Mouse (Mus musculus) MEL (cell line): ENCODE measurements around the gene Spata31d1a. TPM values are rescaled to one million over a fixed set of nuclear protein-coding genes. Genes with fewer than 3 reads are reported as not detected.

ENCODE experiments used
- DNase-seq: peaks from one replicate; pipeline ENCODE4 v3.0.0; 2011; ENCODE audit warnings: low read depth, low spot score
- H3K27ac ChIP-seq: 2 replicates; pipeline ENCODE4 v1.5.1; 2012; ENCODE audit warnings: low read depth, mild to moderate bottlenecking, control low read depth, low read length, moderate library complexity; ENCODE audit not compliant: control insufficient read depth
- H3K27me3 ChIP-seq, 2 experiments: fragments of 150-350 bp in 1 of 2; sonication (generic) in 1 of 2; 2 replicates each; pipeline ENCODE4 v1.6.1; 2012; ENCODE audit warnings: low read length in 2 of 2, mild to moderate bottlenecking in 2 of 2, improper control_type of control experiment in 1 of 2, moderate library complexity in 1 of 2; ENCODE audit not compliant: insufficient read depth in 2 of 2, control insufficient read depth in 1 of 2
- H3K36me3 ChIP-seq, 2 experiments: 2 replicates each; pipeline ENCODE4 v1.6.1; 2012 to 2014; ENCODE audit warnings: low read length in 2 of 2, improper control_type of control experiment in 1 of 2, inconsistent platforms in 1 of 2, mild to moderate bottlenecking in 1 of 2; ENCODE audit not compliant: insufficient read depth in 2 of 2, control insufficient read depth in 1 of 2
- H3K4me1 ChIP-seq, 2 experiments: fragments of 150-350 bp in 1 of 2; sonication (generic) in 1 of 2; 2 replicates each; pipeline ENCODE4 v1.6.1; 2012; ENCODE audit warnings: low read length in 2 of 2, improper control_type of control experiment in 1 of 2, mild to moderate bottlenecking in 1 of 2; ENCODE audit not compliant: insufficient read depth in 2 of 2, control insufficient read depth in 1 of 2
- H3K4me3 ChIP-seq, 2 experiments: fragments of 150-350 bp in 1 of 2; sonication (generic) in 1 of 2; 2 replicates each; pipeline ENCODE4 v1.5.1; 2012; ENCODE audit warnings: low read depth in 2 of 2, low read length in 2 of 2, mild to moderate bottlenecking in 2 of 2, moderate library complexity in 2 of 2, control low read depth in 1 of 2, improper control_type of control experiment in 1 of 2; ENCODE audit not compliant: control insufficient read depth in 1 of 2, insufficient read depth in 1 of 2
- H3K79me2 ChIP-seq: 2 replicates; pipeline ENCODE4 v1.6.1; 2012; ENCODE audit warnings: mild to moderate bottlenecking, low read length, moderate library complexity; ENCODE audit not compliant: control insufficient read depth, poor library complexity, insufficient read depth
- H3K9ac ChIP-seq: 2 replicates; pipeline ENCODE4 v1.6.1; 2012; ENCODE audit warnings: low read depth, mild to moderate bottlenecking, control low read depth, low read length, moderate library complexity; ENCODE audit not compliant: control insufficient read depth, poor library complexity, severe bottlenecking
- H3K9me3 ChIP-seq: fragments of 150-350 bp; sonication (generic); replicated peaks from 2 replicates; pipeline ENCODE4 v1.6.1; 2012; ENCODE audit warnings: mild to moderate bottlenecking, low read length, improper control_type of control experiment, moderate library complexity; ENCODE audit not compliant: insufficient read depth
- BHLHE40 ChIP-seq: IDR thresholded peaks from 2 replicates; pipeline ENCODE4 v1.6.1; 2012; ENCODE audit warnings: low read depth, mild to moderate bottlenecking, inconsistent platforms, low read length, improper control_type of control experiment, borderline replicate concordance
- CHD1 ChIP-seq: IDR thresholded peaks from 2 replicates; pipeline ENCODE4 v1.6.1; 2012; ENCODE audit warnings: low read depth, mild to moderate bottlenecking, inconsistent platforms, low read length, improper control_type of control experiment
- CTCF ChIP-seq, 3 experiments: IDR thresholded peaks in 2 of 3; conservative IDR thresholded peaks in 1 of 3; 2 replicates each; pipeline ENCODE4 v1.5.1; 2011 to 2012; ENCODE audit warnings: low read length in 3 of 3, low read depth in 2 of 3, mild to moderate bottlenecking in 2 of 3, improper control_type of control experiment in 1 of 3, inconsistent platforms in 1 of 3, mixed read lengths in 1 of 3, moderate library complexity in 1 of 3; ENCODE audit not compliant: control insufficient read depth in 1 of 3, insufficient read depth in 1 of 3, poor library complexity in 1 of 3, severe bottlenecking in 1 of 3
- E2F4 ChIP-seq: IDR thresholded peaks from 2 replicates; pipeline ENCODE4 v1.6.1; 2011; ENCODE audit warnings: low read depth, low read length, improper control_type of control experiment, borderline replicate concordance
- ELF1 ChIP-seq: IDR thresholded peaks from 2 replicates; pipeline ENCODE4 v1.6.1; 2014; ENCODE audit warnings: low read depth, mild to moderate bottlenecking, inconsistent platforms, low read length, improper control_type of control experiment, moderate library complexity
- EP300 ChIP-seq, 2 experiments: IDR thresholded peaks; 2 replicates each; pipeline ENCODE4 v1.6.1; 2011; ENCODE audit warnings: improper control_type of control experiment in 2 of 2, low read length in 2 of 2, low read depth in 1 of 2, mild to moderate bottlenecking in 1 of 2
- ETS1 ChIP-seq: IDR thresholded peaks from 2 replicates; pipeline ENCODE4 v1.6.1; 2012; ENCODE audit warnings: low read depth, mild to moderate bottlenecking, inconsistent platforms, low read length, improper control_type of control experiment, moderate library complexity
- GABPA ChIP-seq: IDR thresholded peaks from 2 replicates; pipeline ENCODE4 v1.6.1; 2012; ENCODE audit warnings: low read depth, mild to moderate bottlenecking, inconsistent platforms, low read length, improper control_type of control experiment, moderate library complexity
- GATA1 ChIP-seq: IDR thresholded peaks from 2 replicates; pipeline ENCODE4 v1.6.1; 2011; ENCODE audit warnings: low read depth, low read length, improper control_type of control experiment
- HCFC1 ChIP-seq: IDR thresholded peaks from 2 replicates; pipeline ENCODE4 v1.6.1; 2012; ENCODE audit warnings: low read depth, mild to moderate bottlenecking, inconsistent platforms, low read length, improper control_type of control experiment, moderate library complexity
- JUND ChIP-seq: IDR thresholded peaks from 2 replicates; pipeline ENCODE4 v1.6.1; 2011; ENCODE audit warnings: low read depth, mild to moderate bottlenecking, improper control_type of control experiment, low read length
- KAT2A ChIP-seq: conservative IDR thresholded peaks from 2 replicates; pipeline ENCODE4 v1.6.1; 2012; ENCODE audit warnings: low read depth, low read length, improper control_type of control experiment, inconsistent platforms
- MAX ChIP-seq: IDR thresholded peaks from 2 replicates; pipeline ENCODE4 v1.6.1; 2011; ENCODE audit warnings: low read length, improper control_type of control experiment
- MAZ ChIP-seq: IDR thresholded peaks from 2 replicates; pipeline ENCODE4 v1.6.1; 2012; ENCODE audit warnings: low read depth, mild to moderate bottlenecking, inconsistent platforms, low read length, improper control_type of control experiment
- MEF2A ChIP-seq: IDR thresholded peaks from 2 replicates; pipeline ENCODE4 v1.6.1; 2014; ENCODE audit warnings: low read depth, mild to moderate bottlenecking, inconsistent platforms, low read length, improper control_type of control experiment; ENCODE audit not compliant: poor library complexity, insufficient replicate concordance, severe bottlenecking; ENCODE audit errors: extremely low read depth
- MXI1 ChIP-seq: IDR thresholded peaks from 2 replicates; pipeline ENCODE4 v1.6.1; 2011; ENCODE audit warnings: mild to moderate bottlenecking, low read depth, low read length, improper control_type of control experiment
- MYB ChIP-seq: IDR thresholded peaks from 2 replicates; pipeline ENCODE4 v1.6.1; 2011; ENCODE audit warnings: mild to moderate bottlenecking, low read depth, low read length, improper control_type of control experiment
- MYC ChIP-seq: IDR thresholded peaks from 2 replicates; pipeline ENCODE4 v1.6.1; 2011; ENCODE audit warnings: low read depth, mild to moderate bottlenecking, low read length, improper control_type of control experiment, moderate library complexity
- NELFE ChIP-seq: IDR thresholded peaks from 2 replicates; pipeline ENCODE4 v1.6.1; 2011; ENCODE audit warnings: low read depth, low read length, improper control_type of control experiment
- NRF1 ChIP-seq: IDR thresholded peaks from 2 replicates; pipeline ENCODE4 v1.6.1; 2014; ENCODE audit warnings: low read depth, mild to moderate bottlenecking, inconsistent platforms, low read length, improper control_type of control experiment, moderate library complexity; ENCODE audit not compliant: poor library complexity, insufficient read depth, severe bottlenecking
- POLR2A ChIP-seq, 2 experiments: IDR thresholded peaks; 2 replicates each; pipeline ENCODE4 v1.6.1; 2011 to 2012; ENCODE audit warnings: low read length in 2 of 2, mild to moderate bottlenecking in 2 of 2, control low read depth in 1 of 2, improper control_type of control experiment in 1 of 2, low read depth in 1 of 2, moderate library complexity in 1 of 2; ENCODE audit not compliant: control insufficient read depth in 1 of 2, insufficient read depth in 1 of 2, poor library complexity in 1 of 2
- POLR2AphosphoS2 ChIP-seq: IDR thresholded peaks from 2 replicates; pipeline ENCODE4 v1.6.1; 2011; ENCODE audit warnings: low read length, improper control_type of control experiment
- POLR2AphosphoS5 ChIP-seq: IDR thresholded peaks from 2 replicates; pipeline ENCODE4 v1.6.1; 2012; ENCODE audit warnings: low read depth, borderline replicate concordance, mild to moderate bottlenecking, inconsistent platforms, low read length, moderate library complexity, mixed read lengths
- RAD21 ChIP-seq: IDR thresholded peaks from 2 replicates; pipeline ENCODE4 v1.6.1; 2011; ENCODE audit warnings: mild to moderate bottlenecking, low read depth, low read length, improper control_type of control experiment
- RCOR1 ChIP-seq: IDR thresholded peaks from 2 replicates; pipeline ENCODE4 v1.6.1; 2012; ENCODE audit warnings: low read depth, mild to moderate bottlenecking, inconsistent platforms, low read length, improper control_type of control experiment
- SIN3A ChIP-seq: IDR thresholded peaks from 2 replicates; pipeline ENCODE4 v1.6.1; 2012; ENCODE audit warnings: low read length, improper control_type of control experiment, inconsistent platforms
- SMC3 ChIP-seq: IDR thresholded peaks from 2 replicates; pipeline ENCODE4 v1.6.1; 2011; ENCODE audit warnings: low read depth, low read length, improper control_type of control experiment
- TAL1 ChIP-seq: IDR thresholded peaks from 2 replicates; pipeline ENCODE4 v1.6.1; 2012; ENCODE audit warnings: mild to moderate bottlenecking, inconsistent platforms, low read length, moderate library complexity, mixed read lengths
- TBP ChIP-seq: IDR thresholded peaks from 2 replicates; pipeline ENCODE4 v1.8.0; 2011; ENCODE audit warnings: low read depth, low read length, improper control_type of control experiment
- TCF12 ChIP-seq: IDR thresholded peaks from 2 replicates; pipeline ENCODE4 v1.6.1; 2014; ENCODE audit warnings: low read depth, mild to moderate bottlenecking, inconsistent platforms, low read length, improper control_type of control experiment, moderate library complexity
- UBTF ChIP-seq: IDR thresholded peaks from 2 replicates; pipeline ENCODE4 v1.6.1; 2012; ENCODE audit warnings: low read depth, mild to moderate bottlenecking, inconsistent platforms, low read length, improper control_type of control experiment, moderate library complexity, borderline replicate concordance; ENCODE audit not compliant: insufficient read depth
- USF1 ChIP-seq: IDR thresholded peaks from 2 replicates; pipeline ENCODE4 v1.6.1; 2014; ENCODE audit warnings: low read depth, mild to moderate bottlenecking, inconsistent platforms, low read length, improper control_type of control experiment, moderate library complexity
- USF2 ChIP-seq, 2 experiments: IDR thresholded peaks; 2 replicates each; pipeline ENCODE4 v1.6.1; 2011 to 2012; ENCODE audit warnings: improper control_type of control experiment in 2 of 2, low read length in 2 of 2, borderline replicate concordance in 1 of 2, inconsistent platforms in 1 of 2, low read depth in 1 of 2, mild to moderate bottlenecking in 1 of 2; ENCODE audit not compliant: insufficient read depth in 1 of 2
- ZKSCAN1 ChIP-seq: IDR thresholded peaks from 2 replicates; pipeline ENCODE4 v1.6.1; 2012; ENCODE audit warnings: low read depth, mild to moderate bottlenecking, inconsistent platforms, low read length, improper control_type of control experiment, moderate library complexity
- ZMIZ1 ChIP-seq: IDR thresholded peaks from 2 replicates; pipeline ENCODE4 v1.6.1; 2012; ENCODE audit warnings: low read depth, mild to moderate bottlenecking, inconsistent platforms, low read length, improper control_type of control experiment, moderate library complexity
- ZNF384 ChIP-seq: IDR thresholded peaks from 2 replicates; pipeline ENCODE4 v1.6.1; 2012; ENCODE audit warnings: low read depth, mild to moderate bottlenecking, inconsistent platforms, low read length, improper control_type of control experiment
- polyA plus RNA-seq, 2 experiments: library from polyadenylated mRNA; stranded (reverse) in 1 of 2; unstranded in 1 of 2; fragments of >175 nt in 1 of 2; fragments of >200 nt in 1 of 2; gene quantifications; 2 replicates each; pipeline versions ENCODE4 v1.2.1 to v1.2.4; 2012; ENCODE audit warnings: low replicate concordance in 2 of 2, low read depth in 1 of 2; ENCODE audit not compliant: insufficient read length in 2 of 2, insufficient read depth in 1 of 2, missing spikeins in 1 of 2
- total RNA-seq: library from RNA; depleted of rRNA; stranded (reverse); fragments of 300-350 nt; gene quantifications from 2 replicates; pipeline ENCODE4 v1.2.3, GENCODE M21; 2012

The Spata31d1a gene
- total and polyA plus RNA-seq, 3 experiments, result 0.03 TPM; not detected in 2

GRCm38 (mm10) chr13:59668501-59669093 is 41.5 kb downstream of the Spata31d1a start:
- peak overlapping the region; percentile 90 for H3K27ac ChIP-seq
- no peak for TF ChIP-seq KAT2A
- TF ChIP-seq BHLHE40, result no peak
- TF ChIP-seq ZMIZ1, result no peak
- peak; percentile 34; the same call in 1 of the 2 replicates for TF ChIP-seq MYC
- TF ChIP-seq POLR2AphosphoS2, result no peak
- no peak for TF ChIP-seq ZNF384
- peak; percentile 94 for TF ChIP-seq RCOR1
- TF ChIP-seq MAZ, result no peak
- TF ChIP-seq SIN3A, result peak; percentile 75
- TF ChIP-seq MXI1, result peak; percentile 88
- TF ChIP-seq USF2 (IDR thresholded peaks at IDR 0.05; ENCODE audit: borderline replicate concordance in 1 of 2, insufficient read depth in 1 of 2, low read depth in 1 of 2, low read length in 2 of 2), result no peak
- TF ChIP-seq TAL1, result no peak; the same call in none of the 2 replicates
- no peak for TF ChIP-seq MEF2A
- TF ChIP-seq ETS1, result peak; percentile 44; the same call in 1 of the 2 replicates
- TF ChIP-seq ZKSCAN1, result no peak
- no peak for TF ChIP-seq SMC3
- no peak for TF ChIP-seq RAD21
- peak; percentile 75 for TF ChIP-seq GATA1
- TF ChIP-seq UBTF, result no peak
- TF ChIP-seq POLR2A (IDR thresholded peaks at IDR 0.05; ENCODE audit: control insufficient read depth in 1 of 2, insufficient read depth in 1 of 2, low read depth in 1 of 2, low read length in 2 of 2, poor library complexity in 1 of 2), result peak in 1 of 2 experiments; percentile 46; a peak in 1 of 4 replicates
- no peak for TF ChIP-seq E2F4
- no peak; the same call in 1 of the 2 replicates for TF ChIP-seq MAX
- no peak for TF ChIP-seq CTCF (IDR thresholded peaks at IDR 0.05 in 2 of 3, conservative IDR thresholded peaks at IDR 0.05 in 1 of 3; ENCODE audit: control insufficient read depth in 1 of 3, insufficient read depth in 1 of 3, low read depth in 2 of 3, low read length in 3 of 3, poor library complexity in 1 of 3, severe bottlenecking in 1 of 3)
- TF ChIP-seq USF1, result peak; percentile 64
- TF ChIP-seq ELF1, result peak; percentile 72; the same call in 1 of the 2 replicates
- TF ChIP-seq HCFC1, result no peak; the same call in none of the 2 replicates
- no peak for TF ChIP-seq GABPA
- TF ChIP-seq CHD1, result 0 out of 2 replicates have a peak, but pooled peaks have one; percentile 42
- TF ChIP-seq MYB, result peak; percentile 72
- TF ChIP-seq TCF12, result no peak; the same call in 1 of the 2 replicates
- 0 out of 2 replicates have a peak, but pooled peaks have one; percentile 5 for TF ChIP-seq TBP
- TF ChIP-seq JUND, result no peak
- TF ChIP-seq NELFE, result peak; percentile 31; the same call in 1 of the 2 replicates
- no peak for TF ChIP-seq NRF1
- TF ChIP-seq EP300 (IDR thresholded peaks at IDR 0.05; ENCODE audit: low read depth in 1 of 2, low read length in 2 of 2), result peak; percentile 76 to 80
- TF ChIP-seq POLR2AphosphoS5, result no peak

More at GRCm38 (mm10) chr13:59668501-59669093, 41.5 kb downstream of the Spata31d1a start:
- H3K79me2 ChIP-seq, result peaks cover 6% of the 10 kb centered on the region; the same call in 1 of the 2 replicates
- no peaks in the 10 kb centered on the region for H3K9me3 ChIP-seq
- H3K4me1 ChIP-seq, result peaks cover 5 to 25% of the 10 kb centered on the region in 2 experiments
- H3K4me3 ChIP-seq, result peak overlapping the region; percentile 50 to 52
- H3K9ac ChIP-seq, result peak overlapping the region; percentile 50
- DNase-seq, result peak; percentile 91
- peaks cover 0 to 22% of the 10 kb centered on the region in 2 experiments; a peak in 2 of 4 replicates for H3K36me3 ChIP-seq
- H3K27me3 ChIP-seq, result no peaks in the 10 kb centered on the region
